Mouse (Mus musculus): ENCODE data around the gene Supt4a.

Gene Supt4a

GRCm38 (mm10) chr11:87763988-87764876 is 26.9 kb downstream of the Supt4a start:
- peak; percentile 38 to 75 for DNase-seq (ENCODE audit: low spot score in 2 of 2)

DNA sequence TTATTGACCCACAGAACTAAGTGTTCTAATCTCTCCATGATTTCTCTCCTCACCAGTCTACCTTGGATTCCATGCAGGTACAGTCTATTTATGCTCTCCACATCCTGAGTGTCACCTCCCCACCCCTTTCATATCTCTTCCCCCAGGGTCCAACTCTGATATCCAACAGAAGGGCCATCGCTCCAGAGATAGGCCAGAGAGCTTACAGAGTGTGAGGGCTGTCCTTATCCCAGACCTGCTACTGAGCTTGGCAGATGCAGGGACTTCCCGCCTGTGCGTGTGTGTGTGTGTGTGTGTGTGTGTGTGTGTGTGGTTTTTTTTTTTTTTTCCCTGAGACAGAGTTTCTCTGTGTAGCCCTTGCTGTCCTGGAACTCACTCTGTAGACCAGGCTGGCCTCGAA is 31.4 kb downstream of the Supt4a start:
- DNase-seq (ENCODE audit: low spot score in 2 of 2) = no peak

DNA sequence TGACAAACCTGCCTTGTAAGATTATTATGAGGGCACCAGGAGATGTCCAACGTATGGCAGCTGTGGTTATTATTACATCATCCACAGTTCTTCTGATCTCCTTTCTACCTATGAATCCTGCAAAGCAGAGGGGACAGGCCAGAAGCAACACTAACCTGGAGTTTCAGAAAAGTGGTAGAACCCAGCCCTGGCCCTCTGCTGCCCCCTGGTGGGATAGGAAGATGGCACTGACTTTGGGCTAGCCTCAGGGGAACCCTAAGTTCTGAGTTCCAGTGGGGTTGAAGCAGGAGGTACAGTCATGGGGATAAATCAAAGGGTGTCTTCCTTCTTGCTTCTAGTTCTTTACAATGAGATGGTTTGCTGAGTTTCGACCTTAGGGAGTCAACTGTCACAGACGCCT is 33.6 kb downstream of the Supt4a start:
- peak; percentile 84 to 97 for DNase-seq (ENCODE audit: low spot score in 2 of 2)

GRCm38 (mm10) chr11:87772354-87772753 is 35.0 kb downstream of the Supt4a start:
- no peak for DNase-seq (ENCODE audit: low spot score in 2 of 2)

DNA sequence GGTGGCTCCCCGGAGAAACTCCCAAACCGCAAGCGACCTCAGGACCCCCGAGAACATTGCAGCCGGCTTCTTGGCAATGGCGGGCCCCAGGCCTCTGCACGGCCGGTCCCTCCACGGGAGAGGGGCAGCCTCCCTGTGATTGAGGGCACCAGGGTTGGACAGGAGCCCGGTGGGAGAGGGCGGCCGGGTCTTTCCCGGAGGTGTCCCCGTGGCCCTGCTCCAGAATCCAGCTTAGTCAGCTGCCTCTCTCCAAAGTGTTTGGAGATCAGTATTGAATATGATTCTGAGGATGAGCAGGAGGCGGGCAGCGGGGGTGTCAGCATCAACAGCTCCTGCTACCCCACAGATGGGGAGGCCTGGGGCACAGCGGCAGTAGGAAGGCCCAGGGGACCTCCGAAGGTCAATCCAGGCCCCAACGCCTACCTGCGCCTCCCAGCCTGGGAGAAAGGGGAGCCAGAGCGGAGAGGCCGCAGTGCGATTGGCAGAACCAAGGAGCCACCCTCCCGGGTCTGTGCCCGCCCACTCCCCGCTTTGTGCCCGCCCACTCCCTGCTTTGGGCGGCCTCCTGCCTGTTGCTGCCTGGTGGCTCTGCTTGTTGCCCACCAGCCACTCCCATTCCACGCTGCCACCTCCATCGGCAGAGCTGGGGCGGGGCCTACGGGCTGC is 40.9 kb downstream of the Supt4a start:
- peak in 1 of 2 experiments; percentile 70 for DNase-seq (ENCODE audit: low spot score in 2 of 2)

- DNase-seq (ENCODE audit: low spot score in 2 of 2) = no peak
Observed at GRCm38 (mm10) chr11:87778915-87779314, 41.6 kb downstream of the Supt4a start.

DNA sequence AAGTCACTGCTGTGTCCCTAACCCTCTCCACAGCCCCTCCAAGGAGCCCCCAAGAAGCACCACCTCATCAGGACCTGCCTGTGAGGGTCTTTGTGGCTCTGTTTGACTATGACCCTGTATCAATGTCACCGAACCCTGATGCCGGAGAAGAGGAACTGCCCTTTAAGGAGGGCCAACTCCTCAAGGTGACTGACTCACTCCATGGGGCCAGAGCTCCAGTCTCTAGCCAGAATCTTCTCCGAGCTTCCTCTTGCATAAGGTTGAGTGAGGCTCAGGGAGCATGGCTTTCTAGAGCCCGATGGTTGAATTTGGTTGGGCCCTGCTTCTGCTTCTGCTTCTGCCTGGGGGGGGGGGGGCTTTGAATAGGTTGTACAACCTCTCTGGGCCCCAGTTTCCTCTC is 42.0 kb downstream of the Supt4a start:
- no peak for DNase-seq (ENCODE audit: low spot score in 2 of 2)

DNA sequence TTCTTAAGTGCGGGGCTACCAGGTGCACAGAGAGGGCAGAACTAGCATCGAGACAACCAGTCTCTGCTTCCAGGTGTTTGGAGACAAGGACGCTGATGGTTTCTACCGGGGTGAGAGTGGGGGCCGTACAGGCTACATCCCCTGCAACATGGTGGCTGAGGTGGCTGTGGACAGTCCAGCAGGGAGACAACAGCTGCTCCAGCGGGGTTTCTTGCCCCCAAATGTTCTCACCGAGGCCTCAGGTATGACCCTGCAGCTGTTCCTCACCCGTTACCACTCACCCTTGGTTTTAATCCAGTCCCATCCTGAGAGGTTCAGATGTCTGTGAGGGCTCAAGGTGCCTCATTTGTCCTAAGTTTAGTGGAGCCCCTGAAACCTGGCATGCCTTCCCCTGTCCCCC is 42.8 kb downstream of the Supt4a start:
- no peak for DNase-seq (ENCODE audit: low spot score in 2 of 2)

GRCm38 (mm10) chr11:87790088-87790487 is 52.7 kb downstream of the Supt4a start:
- no peak for DNase-seq (ENCODE audit: low spot score in 2 of 2)
